Mouse (Mus musculus): ENCODE measurements around the gene Crebrf. TPM values are rescaled to one million over a fixed set of nuclear protein-coding genes. Genes with fewer than 3 reads are reported as not detected.

Crebrf gene
- total RNA-seq, 2 experiments from 2014 or later, result 117 to 118 TPM

DNA sequence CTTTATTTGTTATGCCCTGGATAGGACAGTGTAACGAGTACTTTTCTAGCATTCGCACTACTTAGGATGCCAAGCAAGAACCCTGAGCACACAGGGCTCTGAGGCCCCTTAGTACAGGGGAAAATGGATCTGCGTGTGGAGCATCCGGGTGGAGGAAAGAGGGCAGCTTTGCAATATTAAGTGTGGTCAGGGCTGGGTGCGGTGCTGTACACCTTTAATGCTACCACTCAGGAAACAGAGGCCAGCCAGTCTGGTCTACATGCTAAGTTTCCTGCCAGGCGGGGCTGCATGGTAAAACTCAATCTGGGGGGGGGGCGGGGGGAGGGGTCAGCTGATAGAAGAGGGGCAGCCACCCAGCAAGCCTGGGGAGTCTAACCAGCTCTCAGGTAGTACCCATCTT, 79.9 kb downstream of the Crebrf start:
- intact Hi-C loops (cut with DNase I), result no loop called here
- DNase-seq (ENCODE audit: low spot score in 2 of 2), result no peak

DNA sequence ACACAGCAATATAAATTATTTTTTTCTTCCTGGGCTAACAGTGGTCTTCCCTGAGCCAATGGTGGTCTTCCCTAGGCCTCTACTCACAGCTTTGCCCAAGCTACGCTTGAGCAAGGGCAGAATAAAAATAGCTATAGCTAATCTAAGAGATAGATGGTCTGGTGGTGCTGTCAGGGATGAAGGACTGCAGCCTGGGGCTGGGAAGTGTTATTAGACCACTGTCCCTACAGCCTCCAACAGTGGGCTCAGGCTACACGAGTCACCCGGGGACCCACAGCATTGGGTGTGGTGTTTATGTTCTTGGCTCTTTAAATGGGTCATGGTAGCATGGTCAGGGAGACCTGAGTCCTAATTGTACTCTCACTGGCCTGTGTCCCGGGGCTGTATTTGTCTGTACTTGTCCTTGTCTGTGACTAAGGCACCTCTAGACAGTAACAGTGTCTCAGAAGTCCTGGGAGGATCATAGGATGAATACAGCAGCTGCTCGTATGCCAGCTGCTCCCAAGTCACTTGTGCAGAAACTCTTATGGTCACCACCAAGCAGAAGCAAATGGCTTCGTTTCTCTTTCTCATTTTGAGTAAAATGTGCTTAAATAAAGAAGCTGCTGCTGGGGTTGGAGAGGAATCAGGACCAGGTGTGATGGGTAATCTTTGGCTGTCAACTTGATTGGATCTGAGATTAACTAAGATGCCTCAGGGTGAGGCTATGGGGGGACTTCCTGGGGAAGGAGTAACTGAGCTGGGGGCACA, 82.1 kb downstream of the Crebrf start:
- DNase-seq (ENCODE audit: low spot score in 2 of 2), result no peak
- intact Hi-C loops (cut with DNase I), result no loop called here

DNA sequence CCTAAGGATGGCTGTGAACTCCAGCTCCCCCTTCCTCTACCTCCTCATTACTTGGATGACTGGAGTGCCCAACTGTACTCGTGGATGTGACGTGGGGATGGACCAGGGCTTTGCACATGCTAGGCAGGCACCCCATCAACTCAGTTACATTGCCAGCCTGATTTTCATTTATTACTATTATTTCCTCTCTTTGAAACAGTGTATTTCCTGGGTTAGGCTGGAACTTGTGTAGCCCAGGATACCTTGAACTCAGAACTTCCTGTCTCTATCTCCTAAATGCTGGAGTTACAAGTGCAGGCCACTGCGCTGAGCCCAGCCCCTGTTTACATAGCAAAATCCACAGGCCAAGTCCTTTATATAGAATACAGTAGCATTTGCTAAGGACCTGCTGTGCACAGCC, 87.4 kb downstream of the Crebrf start:
- no peak for DNase-seq (ENCODE audit: low spot score in 2 of 2)
- intact Hi-C loops (cut with DNase I), result no loop called here

DNA sequence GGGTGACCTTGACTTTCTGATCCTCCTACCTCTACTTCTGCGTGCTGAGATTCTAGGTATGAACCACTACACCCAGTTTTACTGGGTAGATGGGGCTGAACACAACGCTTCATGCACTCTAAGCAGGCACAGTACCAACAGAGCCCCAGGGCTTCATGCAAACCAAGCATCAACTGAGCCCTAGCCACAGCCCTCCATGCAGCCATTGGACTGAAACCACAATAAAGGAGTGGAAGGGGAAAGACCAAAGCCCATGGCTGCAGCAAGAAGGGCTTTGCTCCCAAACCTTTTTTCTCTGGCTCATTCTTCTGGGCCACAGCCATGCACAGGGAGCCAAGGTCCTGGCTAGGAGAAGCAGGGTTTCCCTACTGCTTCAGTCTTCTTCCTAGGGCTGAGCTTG, 97.2 kb downstream of the Crebrf start:
- no peak for DNase-seq (ENCODE audit: low spot score in 2 of 2)
- intact Hi-C loops (cut with DNase I), result no loop called here

DNA sequence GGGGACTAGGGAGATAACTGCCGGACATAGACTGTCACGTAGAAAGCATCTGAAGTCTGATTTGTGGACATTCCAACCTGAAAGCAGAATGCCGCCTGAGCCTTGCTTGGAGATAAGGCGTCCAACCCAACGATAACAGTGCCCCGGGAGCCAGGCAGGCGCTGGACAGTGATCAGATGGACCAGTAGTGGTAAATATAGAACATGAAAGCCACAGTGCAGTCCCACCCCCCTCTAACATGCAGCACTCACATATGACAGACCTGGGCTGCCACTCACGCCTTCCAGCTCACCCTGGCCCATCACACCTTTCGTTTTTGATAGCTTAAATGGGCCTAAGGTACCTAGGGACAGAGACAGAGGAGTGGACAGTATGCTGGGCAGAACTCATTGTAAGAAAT, 98.0 kb downstream of the Crebrf start:
- no peak for DNase-seq (ENCODE audit: low spot score in 2 of 2)
- intact Hi-C loops (cut with DNase I), result no loop called here

DNA sequence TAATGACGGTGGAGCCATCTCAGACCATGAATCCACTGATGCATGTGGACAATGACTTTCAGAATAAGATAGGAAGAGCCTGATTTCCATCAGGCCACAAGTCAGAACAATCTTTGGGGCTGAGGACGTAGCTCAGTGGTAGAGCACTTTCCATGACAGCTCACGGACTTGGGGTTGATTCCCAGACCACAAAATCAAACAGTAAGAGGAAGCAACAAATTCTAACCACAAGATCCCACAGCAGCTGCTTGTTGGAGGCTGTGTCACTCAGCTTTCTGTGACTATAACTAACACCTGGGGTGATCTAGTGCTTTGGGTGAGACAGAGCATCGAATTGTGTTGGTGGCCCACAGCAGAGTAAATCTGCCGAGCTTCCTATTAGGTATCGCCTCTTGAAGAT, 101.4 kb downstream of the Crebrf start:
- no peak for DNase-seq (ENCODE audit: low spot score in 2 of 2)
- intact Hi-C loops (cut with DNase I), result no loop called here

DNA sequence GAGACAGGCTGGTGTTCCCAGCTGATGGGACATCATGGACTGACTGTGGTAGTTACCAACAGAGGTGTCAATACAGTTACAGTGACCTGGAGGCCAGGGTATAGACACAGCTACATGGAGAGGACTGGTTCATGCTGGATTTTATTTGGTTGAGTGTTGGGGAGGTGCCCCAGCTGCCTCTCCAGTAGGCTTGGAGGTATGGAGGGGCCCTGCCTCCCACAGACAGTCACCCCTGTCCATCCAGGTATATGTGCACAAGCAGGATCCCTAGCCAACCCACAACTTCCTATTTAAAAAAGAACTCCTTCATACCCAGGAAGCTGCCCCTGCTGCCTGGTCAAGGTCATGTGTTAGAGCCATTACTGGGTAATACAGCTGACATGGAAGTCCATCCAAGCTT, 102.3 kb downstream of the Crebrf start:
- no peak for DNase-seq (ENCODE audit: low spot score in 2 of 2)
- intact Hi-C loops (cut with DNase I), result no loop called here

DNA sequence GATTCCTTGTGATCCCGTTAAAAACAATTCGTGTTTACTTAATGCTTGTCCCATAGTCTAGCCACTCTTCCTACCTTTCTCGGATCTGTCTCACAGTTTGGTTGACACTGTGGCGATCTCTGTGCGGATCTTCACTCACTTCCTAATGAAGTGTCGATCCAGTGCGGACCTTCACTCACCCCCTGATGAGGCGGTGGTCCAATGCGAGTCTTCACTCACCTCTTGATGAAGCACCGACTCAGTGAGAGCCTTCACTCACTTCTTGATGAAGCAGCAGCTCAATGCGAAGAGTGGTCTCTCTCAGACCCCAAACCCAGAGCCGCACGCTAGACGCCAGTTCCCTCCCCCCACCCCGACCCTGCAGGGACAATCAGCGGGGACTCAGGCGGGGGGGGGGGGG, 110.7 kb downstream of the Crebrf start:
- DNase-seq (ENCODE audit: low spot score in 2 of 2), result no peak
- intact Hi-C loops (cut with DNase I), result no loop called here

Other genes starting within 250 kb of the Crebrf start
- 100 to 1,000 TPM; 154 TPM for gene Ergic1, start 154.2 kb upstream of the Crebrf start, total RNA-seq (2021)
- 10 to 100 TPM; 25.0 to 66.5 TPM for gene Dusp1, start 153.5 kb upstream of the Crebrf start, total RNA-seq (2021)
- 10 to 100 TPM; 41.3 to 44.1 TPM for gene Atp6v0e, start 52.4 kb upstream of the Crebrf start, total RNA-seq (2021)
- gene Bnip1, start 65.4 kb downstream of the Crebrf start, total RNA-seq (2021), result 10 to 100 TPM; 33.9 to 34.8 TPM
- not detected for gene Nkx2-5, start 129.4 kb downstream of the Crebrf start, total RNA-seq (2021)
- gene Kifc5b, start 201.4 kb downstream of the Crebrf start, total RNA-seq (2021), result 1 to 10 TPM; 1.9 to 4.2 TPM
- 10 to 100 TPM; 28.9 to 30.8 TPM for gene Phf1, start 217.4 kb downstream of the Crebrf start, total RNA-seq (2021)
- 100 to 1,000 TPM in 1 of 2 experiments, 10 to 100 TPM in 1; 99.1 to 111 TPM for gene Cuta, start 223.9 kb downstream of the Crebrf start, total RNA-seq (2021)
- 100 to 1,000 TPM; 419 to 475 TPM for gene Syngap1, start 225.6 kb downstream of the Crebrf start, total RNA-seq (2021)

Data from left cerebral cortex, postnatal 36 days (tissue).